Mouse (Mus musculus): ENCODE measurements around the gene Cdc45.

GRCm38 (mm10) chr16:18776556-18777100, 35.2 kb downstream of the Cdc45 start, which contains the start of gene Cldn5:
- TF ChIP-seq POLR2A (IDR thresholded peaks at IDR 0.05; ENCODE audit: insufficient read depth, low read depth, low read length) (no peak), CTCF (IDR thresholded peaks at IDR 0.05; ENCODE audit: insufficient read depth, low read depth, low read length) (no peak)
